Mouse (Mus musculus) midbrain, embryonic 11.5 days (tissue): ENCODE measurements at regions not wholly inside any gene's neighbourhood (a gene's known extent, or its start where the extent isn't known, plus 50 kb on each side); places are given as distances from the start of the nearest gene placed in this dataset.

ENCODE experiments used
- ATAC-seq: fragments of 200-750 bp; cut with Nextera tagmentation; 2 replicates; pipeline ENCODE4 v1.8.0; 2017; ENCODE audit warnings: moderate TSS enrichment, moderate library complexity; ENCODE audit not compliant: low FRiP score
- DNase-seq: peaks from one replicate; pipeline ENCODE4 v3.0.0; 2015; ENCODE audit warnings: low spot score; ENCODE audit errors: missing footprints
- H3K27ac ChIP-seq: fragments of 300-500 bp; sonication (generic); 2 replicates; pipeline ENCODE4 v1.5.1; 2014; ENCODE audit warnings: low read depth, low read length
- H3K27me3 ChIP-seq: fragments of 300-500 bp; sonication (generic); 2 replicates; pipeline ENCODE4 v1.6.1; 2014; ENCODE audit warnings: mild to moderate bottlenecking, low read length, moderate library complexity, mixed read lengths; ENCODE audit not compliant: control insufficient read depth, insufficient read depth
- H3K36me3 ChIP-seq: fragments of 300-500 bp; sonication (generic); 2 replicates; pipeline ENCODE4 v1.6.1; 2014; ENCODE audit warnings: mild to moderate bottlenecking, low read length, moderate library complexity, mixed read lengths; ENCODE audit not compliant: control insufficient read depth, insufficient read depth
- H3K4me1 ChIP-seq: fragments of 300-500 bp; sonication (generic); 2 replicates; pipeline ENCODE4 v1.6.1; 2014; ENCODE audit warnings: low read length; ENCODE audit not compliant: control insufficient read depth, insufficient read depth
- H3K4me2 ChIP-seq: fragments of 300-500 bp; sonication (generic); 2 replicates; pipeline ENCODE4 v1.6.1; 2014; ENCODE audit warnings: mild to moderate bottlenecking, moderate library complexity
- H3K4me3 ChIP-seq: fragments of 300-500 bp; sonication (generic); 2 replicates; pipeline ENCODE4 v1.5.1; 2014; ENCODE audit warnings: low read depth, low read length
- H3K9ac ChIP-seq: fragments of 300-500 bp; sonication (generic); 2 replicates; pipeline ENCODE4 v1.6.1; 2014; ENCODE audit warnings: low read length
- H3K9me3 ChIP-seq: fragments of 300-500 bp; sonication (generic); 2 replicates; pipeline ENCODE4 v1.6.1; 2016; ENCODE audit warnings: low read length; ENCODE audit not compliant: control insufficient read depth
- WGBS: fragments of 180-500 bp; shearing (Covaris S2); extraction: QIAGEN DNeasy Blood & Tissue Kit; methylation state at CpG from one replicate; pipeline ENCODE4 v1.1.7; 2014; 5-methylcytosine and 5-hydroxymethylcytosine counted together

- no peaks in the 10 kb centered on the region for H3K4me1 ChIP-seq
- no peaks in the 10 kb centered on the region for H3K27me3 ChIP-seq
- no peak overlapping the region for H3K27ac ChIP-seq
- H3K9me3 ChIP-seq, result no peaks in the 10 kb centered on the region
- H3K9ac ChIP-seq, result no peak overlapping the region
- ATAC-seq (no peak), DNase-seq (no peak)
- no peaks in the 10 kb centered on the region for H3K36me3 ChIP-seq
- H3K4me2 ChIP-seq, result no peak overlapping the region
- H3K4me3 ChIP-seq, result no peak overlapping the region
- 88% methylated on average over 1 of the region's 1 CpGs for WGBS
Measured at GRCm38 (mm10) chr14:102712600-102712999, 269.8 kb downstream of the Kctd12 start.

- Histone ChIP-seq H3K27ac (no peak overlapping the region), H3K9ac (no peak overlapping the region)
- 89% methylated on average over 5 of the region's 5 CpGs for WGBS
Measured at GRCm38 (mm10) chr14:102706704-102707336, 275.6 kb downstream of the Kctd12 start.

DNA sequence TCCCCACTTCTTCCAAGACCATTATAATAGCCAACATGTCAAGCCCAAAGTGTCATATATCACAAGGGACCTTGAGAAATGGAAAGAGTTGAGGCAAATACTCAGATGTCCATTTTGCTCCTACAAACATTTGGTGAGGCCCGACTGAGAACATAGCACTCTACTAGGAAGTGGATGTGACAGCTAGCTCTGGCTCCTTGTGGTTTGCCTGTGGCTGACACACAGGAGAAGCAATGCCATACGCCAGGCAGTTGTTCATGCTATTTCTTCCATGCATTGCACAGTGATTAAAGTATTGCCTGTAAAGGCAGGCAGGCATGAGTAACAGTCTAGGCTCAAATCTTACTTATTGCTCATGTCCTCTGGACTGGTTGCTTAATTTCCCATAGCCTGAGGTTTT, 281.3 kb downstream of the Kctd12 start:
- ATAC-seq (no peak; the same call in 1 of the 2 replicates), DNase-seq (no peak)
- H3K9me3 ChIP-seq, result no peaks in the 10 kb centered on the region
- H3K4me3 ChIP-seq, result no peak overlapping the region
- 78% methylated on average over 2 of the region's 2 CpGs for WGBS
- H3K4me2 ChIP-seq, result no peak overlapping the region
- H3K9ac ChIP-seq, result no peak overlapping the region
- no peaks in the 10 kb centered on the region for H3K4me1 ChIP-seq
- no peak overlapping the region for H3K27ac ChIP-seq
- H3K27me3 ChIP-seq, result no peaks in the 10 kb centered on the region
- H3K36me3 ChIP-seq, result no peaks in the 10 kb centered on the region

More at GRCm38 (mm10) chr14:102706704-102707336, 275.6 kb downstream of the Kctd12 start:
- H3K9me3 ChIP-seq, result no peaks in the 10 kb centered on the region
- ATAC-seq, result no peak
- no peak for DNase-seq
- no peaks in the 10 kb centered on the region for H3K36me3 ChIP-seq
- no peak overlapping the region for H3K4me3 ChIP-seq
- H3K27me3 ChIP-seq, result no peaks in the 10 kb centered on the region
- H3K4me1 ChIP-seq, result no peaks in the 10 kb centered on the region
- no peak overlapping the region for H3K4me2 ChIP-seq

DNA sequence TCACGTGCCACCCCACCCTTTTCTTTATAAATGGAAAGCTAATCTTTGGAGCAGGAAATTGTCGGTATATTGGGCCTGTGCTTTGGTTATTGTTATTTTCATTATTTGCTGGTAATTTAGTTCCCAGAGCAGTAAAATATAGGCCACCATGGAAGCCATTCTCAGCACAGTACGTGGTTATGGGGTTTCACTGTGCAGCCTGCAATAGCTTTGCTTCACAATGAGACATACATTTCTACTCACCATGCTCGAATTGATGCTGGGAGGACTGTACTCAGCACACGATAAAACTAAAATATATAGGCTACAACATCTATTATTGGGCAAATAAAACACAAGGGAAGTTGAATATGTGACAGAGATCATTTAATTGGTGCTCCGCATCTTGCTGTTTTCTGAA, 282.0 kb downstream of the Kctd12 start:
- 89% methylated on average over 6 of the region's 6 CpGs for WGBS
- Histone ChIP-seq H3K9me3 (no peaks in the 10 kb centered on the region), H3K4me3 (no peak overlapping the region), H3K9ac (no peak overlapping the region), H3K4me1 (no peaks in the 10 kb centered on the region), H3K4me2 (no peak overlapping the region), H3K27ac (no peak overlapping the region), H3K36me3 (no peaks in the 10 kb centered on the region), H3K27me3 (no peaks in the 10 kb centered on the region)
- ATAC-seq (no peak), DNase-seq (peak; percentile 47)

GRCm38 (mm10) chr14:102699015-102699414, 283.4 kb downstream of the Kctd12 start:
- Histone ChIP-seq H3K27me3 (no peaks in the 10 kb centered on the region), H3K4me3 (no peak overlapping the region), H3K4me1 (no peaks in the 10 kb centered on the region), H3K9ac (no peak overlapping the region), H3K27ac (no peak overlapping the region), H3K9me3 (no peaks in the 10 kb centered on the region), H3K4me2 (no peak overlapping the region), H3K36me3 (no peaks in the 10 kb centered on the region)
- WGBS, result 73% methylated on average over 3 of the region's 3 CpGs
- ATAC-seq, result no peak
- peak; percentile 51 for DNase-seq

GRCm38 (mm10) chr14:102686791-102687190, 295.6 kb downstream of the Kctd12 start:
- Histone ChIP-seq H3K4me1 (no peaks in the 10 kb centered on the region), H3K27ac (no peak overlapping the region), H3K9ac (no peak overlapping the region), H3K36me3 (no peaks in the 10 kb centered on the region), H3K9me3 (no peaks in the 10 kb centered on the region), H3K4me2 (no peak overlapping the region), H3K27me3 (no peaks in the 10 kb centered on the region), H3K4me3 (no peak overlapping the region)
- ATAC-seq (no peak), DNase-seq (no peak)
- 76% methylated on average over 1 of the region's 1 CpGs for WGBS

GRCm38 (mm10) chr14:102676582-102676981, 305.9 kb downstream of the Kctd12 start:
- ATAC-seq (no peak), DNase-seq (peak; percentile 12)
- Histone ChIP-seq H3K4me1 (no peaks in the 10 kb centered on the region), H3K27ac (no peak overlapping the region), H3K27me3 (no peaks in the 10 kb centered on the region), H3K4me2 (no peak overlapping the region), H3K9me3 (no peaks in the 10 kb centered on the region), H3K9ac (no peak overlapping the region), H3K36me3 (no peaks in the 10 kb centered on the region), H3K4me3 (no peak overlapping the region)
- 62% methylated on average over 5 of the region's 5 CpGs for WGBS

- ATAC-seq, result no peak
- WGBS, result 89% methylated on average over 5 of the region's 5 CpGs
- DNase-seq, result no peak
- no peaks in the 10 kb centered on the region for H3K27me3 ChIP-seq
- no peaks in the 10 kb centered on the region for H3K9me3 ChIP-seq
- H3K36me3 ChIP-seq, result no peaks in the 10 kb centered on the region
- H3K27ac ChIP-seq, result no peak overlapping the region
- H3K4me3 ChIP-seq, result no peak overlapping the region
- no peaks in the 10 kb centered on the region for H3K4me1 ChIP-seq
- H3K4me2 ChIP-seq, result no peak overlapping the region
- H3K9ac ChIP-seq, result no peak overlapping the region
Measured at GRCm38 (mm10) chr14:102674635-102675034, 307.8 kb downstream of the Kctd12 start.

DNA sequence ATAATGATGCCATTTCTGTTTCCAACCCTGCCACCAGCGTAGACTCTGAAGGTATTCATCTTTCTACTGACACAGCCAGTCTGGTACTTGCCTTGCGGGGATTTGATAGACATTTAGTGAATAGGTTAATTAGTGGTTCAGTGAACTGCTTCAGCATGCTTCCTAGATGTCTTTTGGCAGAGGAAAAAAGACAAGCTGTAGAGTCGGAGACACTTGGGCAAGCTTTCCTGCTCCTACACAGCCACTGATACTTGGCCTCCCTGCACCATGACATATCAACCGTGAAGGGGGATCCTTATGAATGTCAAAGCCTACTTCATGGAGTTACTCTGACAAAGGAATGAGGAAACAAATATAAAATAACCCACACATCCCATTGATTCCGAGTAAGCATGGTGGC, 308.7 kb downstream of the Kctd12 start:
- Histone ChIP-seq H3K36me3 (no peaks in the 10 kb centered on the region), H3K27me3 (no peaks in the 10 kb centered on the region), H3K27ac (no peak overlapping the region), H3K9me3 (no peaks in the 10 kb centered on the region), H3K9ac (no peak overlapping the region), H3K4me2 (no peak overlapping the region), H3K4me1 (no peaks in the 10 kb centered on the region), H3K4me3 (no peak overlapping the region)
- ATAC-seq (no peak), DNase-seq (peak; percentile 76)
- 75% methylated on average over 5 of the region's 5 CpGs for WGBS
